Mouse (Mus musculus) C2C12 (cell line): ENCODE measurements around the gene Rnpep. TPM values are rescaled to one million over a fixed set of nuclear protein-coding genes. Genes with fewer than 3 reads are reported as not detected.

Source experiments
- H3K27me3 ChIP-seq: one replicate; pipeline ENCODE4 v1.6.1; 2011; ENCODE audit not compliant: control insufficient read depth, insufficient read depth, insufficient read length
- H3K36me3 ChIP-seq: one replicate; pipeline ENCODE4 v1.6.1; 2011; ENCODE audit not compliant: control insufficient read depth, insufficient read depth
- H3K4me3 ChIP-seq: one replicate; pipeline ENCODE4 v1.5.1; 2011; ENCODE audit warnings: mild to moderate bottlenecking, control low read depth; ENCODE audit not compliant: poor library complexity, insufficient read depth, severe bottlenecking
- H3K79me2 ChIP-seq: one replicate; pipeline ENCODE4 v1.6.1; 2011; ENCODE audit not compliant: control insufficient read depth, insufficient read depth
- H3K79me3 ChIP-seq: one replicate; pipeline ENCODE4 v1.6.1; 2011; ENCODE audit warnings: low read depth, control low read depth
- H3ac ChIP-seq: one replicate; pipeline ENCODE3; 2011; ENCODE audit warnings: low read depth; ENCODE audit not compliant: control insufficient read depth, insufficient read length
- CEBPB ChIP-seq: IDR thresholded peaks from one replicate; pipeline ENCODE4 v1.6.1; 2011; ENCODE audit warnings: low read depth, mild to moderate bottlenecking, control low read depth, moderate library complexity
- CTCF ChIP-seq: IDR thresholded peaks from one replicate; pipeline ENCODE4 v1.5.1; 2011; ENCODE audit not compliant: control insufficient read depth, insufficient read depth, insufficient read length
- FOSL1 ChIP-seq: IDR thresholded peaks from one replicate; pipeline ENCODE4 v1.8.0; 2011; ENCODE audit warnings: mild to moderate bottlenecking, low read length; ENCODE audit not compliant: poor library complexity, insufficient read depth, severe bottlenecking
- MAX ChIP-seq: IDR thresholded peaks from one replicate; pipeline ENCODE4 v1.6.1; 2011; ENCODE audit warnings: mild to moderate bottlenecking, control low read depth
- MYOD1 ChIP-seq: IDR thresholded peaks from one replicate; pipeline ENCODE4 v1.6.1; 2011; ENCODE audit warnings: low read depth; ENCODE audit not compliant: control insufficient read depth, insufficient read length
- MYOG ChIP-seq: IDR thresholded peaks from one replicate; pipeline ENCODE4 v1.6.1; 2011; ENCODE audit not compliant: control insufficient read depth, insufficient read length; ENCODE audit errors: extremely low read depth
- USF1 ChIP-seq: IDR thresholded peaks from one replicate; pipeline ENCODE4 v1.6.1; 2011; ENCODE audit warnings: low read depth, mild to moderate bottlenecking, control low read depth, moderate library complexity
- long read RNA-seq, 2 experiments: library from polyadenylated mRNA; unstranded; transcript quantifications; one replicate each; pipeline ENCODE4 v2.0.0; 2019 to 2020
- polyA plus RNA-seq: library from polyadenylated mRNA; unstranded; fragments of >200 nt; fragmentation: generic; extraction: Trizol; gene quantifications from one replicate; pipeline ENCODE4 v1.2.1, GENCODE M21; 2012; ENCODE audit warnings: missing spikeins

Gene Rnpep
- polyA plus RNA-seq, result 29.4 TPM
- long read RNA-seq, experiment 1, transcript Rnpep-202 (11 exons, 2,288 nt), result major isoform, 38 of 51 reads
- long read RNA-seq, experiment 1, partial matches to known transcripts, result 8 of 51 reads
- long read RNA-seq, experiment 1, other reads (novel, unspliced or antisense), result 4 of 51 reads
- long read RNA-seq, experiment 2, transcript Rnpep-201 (10 exons, 2,171 nt), result minor isoform, 76 of 434 reads
- long read RNA-seq, experiment 2, transcript Rnpep-202 (11 exons, 2,288 nt), result major isoform, 335 of 434 reads
- long read RNA-seq, experiment 2, partial matches to known transcripts, result 3 of 434 reads
- long read RNA-seq, experiment 2, other reads (novel, unspliced or antisense), result 20 of 434 reads

GRCm38 (mm10) chr1:135283826-135284291 is at the start of gene Rnpep:
Rnpep (minus strand) TSS chr1:135284084.
- Histone ChIP-seq H3K36me3 (no peaks in the 10 kb centered on the region), H3K27me3 (no peaks in the 10 kb centered on the region), H3K79me3 (peaks cover 1% of the 10 kb centered on the region), H3ac (peak within 1 kb of the TSS; percentile 92), H3K79me2 (no peaks in the 10 kb centered on the region), H3K4me3 (peak within 1 kb of the TSS; percentile 52)
- TF ChIP-seq FOSL1 (no peak), CEBPB (no peak), USF1 (no peak), MYOG (no peak), MYOD1 (no peak), CTCF (no peak), MAX (no peak)

- Histone ChIP-seq H3K79me2 (no peaks in the 10 kb centered on the region), H3ac (no peak overlapping the region), H3K27me3 (no peaks in the 10 kb centered on the region), H3K79me3 (no peaks in the 10 kb centered on the region), H3K4me3 (no peak overlapping the region), H3K36me3 (no peaks in the 10 kb centered on the region)
- no peak for TF ChIP-seq CTCF
- no peak for TF ChIP-seq MAX
- TF ChIP-seq CEBPB, result no peak
- TF ChIP-seq MYOD1, result no peak
- TF ChIP-seq USF1, result no peak
- no peak for TF ChIP-seq MYOG
- no peak for TF ChIP-seq FOSL1
Measured at GRCm38 (mm10) chr1:135330578-135330977, 46.7 kb upstream of the Rnpep start.

DNA sequence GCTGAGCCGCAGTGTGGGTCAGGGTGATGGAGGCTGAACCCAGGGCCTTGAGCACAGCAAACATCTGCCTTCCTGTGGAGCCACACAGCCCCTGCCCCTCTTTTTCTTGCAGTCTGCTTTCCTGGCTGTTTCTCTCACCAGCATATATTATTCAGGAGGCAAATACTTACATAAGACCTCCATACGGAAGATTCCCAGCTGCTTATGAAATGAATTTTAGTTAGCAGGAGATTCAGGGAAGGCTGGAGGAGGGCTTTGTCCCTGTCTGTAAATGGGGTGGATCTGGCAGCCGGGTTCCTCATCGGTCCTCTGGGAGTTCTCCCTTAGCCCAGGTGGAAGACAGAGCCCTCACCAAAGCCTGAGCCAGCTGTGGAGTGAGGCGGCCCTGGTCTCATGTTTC is 44.5 kb upstream of the Rnpep start:
- no peak for TF ChIP-seq MYOD1
- TF ChIP-seq MYOG, result no peak
- no peak for TF ChIP-seq FOSL1
- TF ChIP-seq USF1, result no peak
- no peak for TF ChIP-seq CEBPB
- TF ChIP-seq MAX, result no peak
- TF ChIP-seq CTCF, result no peak
- no peak overlapping the region for H3ac ChIP-seq
- H3K36me3 ChIP-seq, result no peaks in the 10 kb centered on the region
- no peaks in the 10 kb centered on the region for H3K79me3 ChIP-seq
- H3K79me2 ChIP-seq, result no peaks in the 10 kb centered on the region
- no peak overlapping the region for H3K4me3 ChIP-seq
- no peaks in the 10 kb centered on the region for H3K27me3 ChIP-seq

DNA sequence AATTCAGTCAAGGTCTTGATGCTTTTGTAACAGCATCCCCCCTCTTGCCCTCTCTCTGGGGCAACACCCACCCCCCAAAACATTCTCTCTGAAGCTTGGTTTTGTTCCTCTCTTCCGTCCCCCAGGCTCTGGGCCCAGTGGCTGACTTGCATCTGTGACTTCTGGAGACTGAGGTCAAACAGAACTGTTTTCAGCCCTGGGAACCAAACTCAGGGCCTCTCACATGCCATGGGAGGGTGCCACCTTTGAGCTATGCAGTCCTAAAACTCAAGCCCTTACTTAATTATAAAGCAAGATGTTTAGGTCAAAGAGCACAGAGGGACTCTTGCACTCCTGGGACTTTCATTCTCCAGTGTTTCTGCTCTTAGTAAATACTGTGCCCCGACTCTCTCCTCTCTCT is 42.0 kb upstream of the Rnpep start:
- H3K27me3 ChIP-seq, result no peaks in the 10 kb centered on the region
- H3K79me3 ChIP-seq, result no peaks in the 10 kb centered on the region
- TF ChIP-seq MYOG, result no peak
- no peak for TF ChIP-seq CTCF
- TF ChIP-seq USF1, result no peak
- TF ChIP-seq CEBPB, result no peak
- no peak for TF ChIP-seq FOSL1
- no peak for TF ChIP-seq MAX
- no peak for TF ChIP-seq MYOD1
- H3K79me2 ChIP-seq, result no peaks in the 10 kb centered on the region
- no peak overlapping the region for H3ac ChIP-seq
- H3K36me3 ChIP-seq, result no peaks in the 10 kb centered on the region
- H3K4me3 ChIP-seq, result no peak overlapping the region

GRCm38 (mm10) chr1:135324571-135324970 is 40.7 kb upstream of the Rnpep start, which contains the start of gene Lmod1:
Lmod1 (plus strand) TSS chr1:135324807.
- TF ChIP-seq CEBPB (no peak), MYOG (no peak), MAX (no peak), MYOD1 (no peak), FOSL1 (no peak), USF1 (no peak), CTCF (no peak)
- H3K27me3 ChIP-seq, result peaks cover 6% of the 10 kb centered on the region
- H3K79me3 ChIP-seq, result no peaks in the 10 kb centered on the region
- H3ac ChIP-seq, result no peak within 1 kb of the TSS
- H3K4me3 ChIP-seq, result no peak within 1 kb of the TSS
- H3K79me2 ChIP-seq, result no peaks in the 10 kb centered on the region
- no peaks in the 10 kb centered on the region for H3K36me3 ChIP-seq

GRCm38 (mm10) chr1:135323367-135323901 is 39.5 kb upstream of the Rnpep start:
- Histone ChIP-seq H3ac (no peak overlapping the region), H3K4me3 (no peak overlapping the region), H3K79me3 (no peaks in the 10 kb centered on the region), H3K79me2 (no peaks in the 10 kb centered on the region), H3K27me3 (peaks cover 6% of the 10 kb centered on the region), H3K36me3 (no peaks in the 10 kb centered on the region)
- no peak for TF ChIP-seq MYOD1
- no peak for TF ChIP-seq CEBPB
- no peak for TF ChIP-seq USF1
- TF ChIP-seq MAX, result no peak
- TF ChIP-seq CTCF, result no peak
- no peak for TF ChIP-seq MYOG
- TF ChIP-seq FOSL1, result no peak
